Mouse (Mus musculus) erythroblast, embryonic 14.5 days (primary cell): ENCODE results near the gene Rassf8.

Experiments
- GATA1 ChIP-seq: IDR thresholded peaks from 2 replicates; pipeline ENCODE4 v1.6.1; 2012; ENCODE audit warnings: low read length, inconsistent platforms, mixed read lengths
- TAL1 ChIP-seq: IDR thresholded peaks from 3 replicates; pipeline ENCODE4 v1.6.1; 2012; ENCODE audit warnings: low read length, inconsistent platforms, mixed read lengths

DNA sequence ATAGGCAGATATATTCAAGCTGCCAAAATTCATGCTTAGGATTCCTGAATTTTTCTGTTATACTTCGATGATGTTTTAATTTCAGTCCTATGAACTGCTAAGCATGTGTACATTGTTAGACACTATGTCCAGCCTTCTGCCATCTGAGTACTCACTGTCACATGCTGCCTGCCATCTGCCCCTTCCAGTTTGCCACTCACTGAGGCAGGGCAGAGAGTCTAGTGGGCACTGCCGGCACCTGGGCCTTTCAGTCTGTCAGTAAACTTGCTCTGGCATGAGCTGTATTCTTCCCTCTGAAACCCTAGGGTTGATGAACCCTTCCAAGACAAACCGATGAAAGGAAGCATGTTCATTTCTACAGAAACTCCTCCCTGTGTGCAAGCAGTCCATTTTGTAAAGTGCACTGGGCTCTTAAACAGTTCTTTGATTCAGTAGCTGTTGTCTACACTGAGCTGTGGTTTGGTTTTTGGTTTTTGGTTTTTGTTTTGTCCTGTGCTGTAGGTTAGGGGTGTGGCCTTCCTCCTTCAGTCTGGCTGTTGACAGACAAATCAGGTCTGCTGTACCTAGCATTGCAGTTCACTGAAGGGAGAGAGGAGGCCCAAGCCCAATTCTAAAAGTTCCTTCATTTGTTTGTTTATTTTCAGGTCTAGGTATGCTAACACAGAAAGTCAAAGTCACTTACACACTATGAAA lies 55.4 kb downstream of the Rassf8 start:
- no peak for TF ChIP-seq TAL1
- no peak for TF ChIP-seq GATA1
